Mouse (Mus musculus): ENCODE data around the gene Tsc22d1.

The Tsc22d1 gene

DNA sequence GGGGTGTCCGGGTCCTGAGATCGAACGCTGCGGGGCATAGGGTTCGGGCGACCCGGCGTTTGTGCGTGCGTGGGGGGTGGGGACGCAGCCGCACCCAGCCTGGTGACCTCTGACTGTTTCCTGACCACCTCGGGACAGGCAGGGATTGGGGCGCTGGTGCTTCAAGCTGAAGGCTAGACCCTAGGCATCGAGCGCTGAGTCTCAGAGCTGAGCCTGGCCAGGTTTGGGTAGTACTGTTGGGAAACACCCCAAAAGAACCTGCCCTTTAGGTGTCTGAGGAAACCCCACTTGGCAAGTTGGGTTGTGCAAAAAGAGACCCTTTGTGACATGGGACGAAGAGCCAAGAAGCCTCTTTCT is 142.1 kb downstream of the Tsc22d1 start, which contains the start of gene Serp2:
TSS of gene Serp2 (minus strand) at position 38 of the 357 bp plus-strand sequence.
- no peak for DNase-seq (ENCODE audit: low read depth, low spot score)

All from brain, embryonic 18.5 days (tissue).